Mouse (Mus musculus): Measurements from ENCODE around the gene Sergef.

Sergef gene

GRCm38 (mm10) chr7:46542117-46542516, 97.5 kb downstream of the Sergef start:
- no peak for DNase-seq (ENCODE audit: low spot score in 2 of 2)

- no peak for DNase-seq (ENCODE audit: low spot score in 2 of 2)
Measured at GRCm38 (mm10) chr7:46540616-46541015, 99.0 kb downstream of the Sergef start.

GRCm38 (mm10) chr7:46536456-46537097, 103.0 kb downstream of the Sergef start:
- no peak for DNase-seq (ENCODE audit: low spot score in 2 of 2)

GRCm38 (mm10) chr7:46535429-46535799, 104.2 kb downstream of the Sergef start:
- DNase-seq (ENCODE audit: low spot score in 2 of 2) = peak; percentile 49 to 67

- DNase-seq (ENCODE audit: low spot score in 2 of 2) = no peak
Measured at GRCm38 (mm10) chr7:46534767-46535428, 104.7 kb downstream of the Sergef start.

GRCm38 (mm10) chr7:46533518-46533917, 106.1 kb downstream of the Sergef start:
- DNase-seq (ENCODE audit: low spot score in 2 of 2) = no peak

- DNase-seq (ENCODE audit: low spot score in 2 of 2) = no peak
Measured at GRCm38 (mm10) chr7:46531345-46531744, 108.3 kb downstream of the Sergef start.

- no peak for DNase-seq (ENCODE audit: low spot score in 2 of 2)
Measured at GRCm38 (mm10) chr7:46529930-46530329, 109.7 kb downstream of the Sergef start.

GRCm38 (mm10) chr7:46529259-46529658, 110.3 kb downstream of the Sergef start:
- no peak for DNase-seq (ENCODE audit: low spot score in 2 of 2)

GRCm38 (mm10) chr7:46526665-46527154, 112.9 kb downstream of the Sergef start:
- no peak for DNase-seq (ENCODE audit: low spot score in 2 of 2)

GRCm38 (mm10) chr7:46523215-46523614, 116.4 kb downstream of the Sergef start:
- DNase-seq (ENCODE audit: low spot score in 2 of 2) = no peak

- no peak for DNase-seq (ENCODE audit: low spot score in 2 of 2)
Measured at GRCm38 (mm10) chr7:46521794-46522193, 117.8 kb downstream of the Sergef start.

GRCm38 (mm10) chr7:46519148-46519547, 120.5 kb downstream of the Sergef start:
- no peak for DNase-seq (ENCODE audit: low spot score in 2 of 2)

- no peak for DNase-seq (ENCODE audit: low spot score in 2 of 2)
Measured at GRCm38 (mm10) chr7:46517158-46517557, 122.4 kb downstream of the Sergef start.

- DNase-seq (ENCODE audit: low spot score in 2 of 2) = no peak
Measured at GRCm38 (mm10) chr7:46515960-46516359, 123.6 kb downstream of the Sergef start.

GRCm38 (mm10) chr7:46514981-46515380, 124.6 kb downstream of the Sergef start:
- DNase-seq (ENCODE audit: low spot score in 2 of 2) = no peak

GRCm38 (mm10) chr7:46513562-46513961, 126.0 kb downstream of the Sergef start:
- peak in 1 of 2 experiments; percentile 64 for DNase-seq (ENCODE audit: low spot score in 2 of 2)

GRCm38 (mm10) chr7:46512792-46513191, 126.8 kb downstream of the Sergef start:
- no peak for DNase-seq (ENCODE audit: low spot score in 2 of 2)

GRCm38 (mm10) chr7:46510806-46511205, 128.8 kb downstream of the Sergef start:
- DNase-seq (ENCODE audit: low spot score in 2 of 2) = no peak

- DNase-seq (ENCODE audit: low spot score in 2 of 2) = peak in 1 of 2 experiments; percentile 75
Measured at GRCm38 (mm10) chr7:46509391-46510310, 130.0 kb downstream of the Sergef start.

GRCm38 (mm10) chr7:46508590-46509318, 130.9 kb downstream of the Sergef start:
- DNase-seq (ENCODE audit: low spot score in 2 of 2) = no peak

All from cerebellum, postnatal 4 days (tissue).